Mouse (Mus musculus): ENCODE measurements at regions not wholly inside any gene's neighbourhood (a gene's known extent, or its start where the extent isn't known, plus 50 kb on each side); places are given as distances from the start of the nearest gene placed in this dataset.

DNA sequence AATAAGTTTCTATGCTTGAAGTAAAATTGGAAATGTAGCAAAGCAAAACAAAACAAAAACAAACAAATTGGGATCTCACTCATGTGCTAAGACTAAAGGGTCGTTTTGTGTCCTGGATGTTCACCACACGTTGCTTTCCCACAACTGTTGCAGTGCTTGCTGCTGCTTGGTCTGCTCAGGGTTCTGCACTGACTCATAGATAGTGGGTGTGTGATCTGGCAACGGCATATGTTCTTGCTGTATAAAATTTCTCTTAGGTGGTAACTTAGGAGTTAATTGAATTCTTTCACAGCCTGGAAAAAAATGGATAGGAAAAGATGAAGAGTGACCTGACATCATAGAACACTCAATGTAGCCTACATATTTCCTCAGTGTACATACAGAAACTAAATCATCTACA lies 505.9 kb upstream of the Zeb2 start:
- DNase-seq (ENCODE audit: low read depth, low spot score): no peak
- Histone ChIP-seq H3K27me3 (ENCODE audit: control insufficient read depth, insufficient read depth, low read length, poor library complexity, severe bottlenecking) (no peaks in the 10 kb centered on the region), H3K36me3 (ENCODE audit: control insufficient read depth, insufficient read depth, low read length, poor library complexity, severe bottlenecking) (no peaks in the 10 kb centered on the region)

DNA sequence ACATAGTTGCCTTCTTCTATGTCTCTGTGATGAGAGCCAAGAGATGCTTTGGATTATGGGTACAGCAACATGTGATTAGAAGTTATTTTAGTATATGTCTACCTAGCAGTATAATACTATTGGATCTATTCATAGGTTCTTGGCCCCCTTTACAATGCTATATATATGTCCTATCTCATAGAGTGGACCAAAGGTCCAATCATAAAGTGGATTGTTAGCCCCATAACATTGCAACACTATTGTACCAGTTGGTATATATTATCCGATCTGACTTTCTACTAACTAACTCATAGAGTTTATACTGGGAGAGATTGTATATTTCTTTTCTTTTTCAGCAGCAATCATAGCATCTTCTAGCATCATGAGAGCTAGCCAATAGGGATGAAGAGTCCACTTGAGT lies 491.7 kb upstream of the Zeb2 start:
- no peak for DNase-seq (ENCODE audit: low read depth, low spot score)
- Histone ChIP-seq H3K36me3 (ENCODE audit: control insufficient read depth, insufficient read depth, low read length, poor library complexity, severe bottlenecking) (no peaks in the 10 kb centered on the region), H3K27me3 (ENCODE audit: control insufficient read depth, insufficient read depth, low read length, poor library complexity, severe bottlenecking) (no peaks in the 10 kb centered on the region)

DNA sequence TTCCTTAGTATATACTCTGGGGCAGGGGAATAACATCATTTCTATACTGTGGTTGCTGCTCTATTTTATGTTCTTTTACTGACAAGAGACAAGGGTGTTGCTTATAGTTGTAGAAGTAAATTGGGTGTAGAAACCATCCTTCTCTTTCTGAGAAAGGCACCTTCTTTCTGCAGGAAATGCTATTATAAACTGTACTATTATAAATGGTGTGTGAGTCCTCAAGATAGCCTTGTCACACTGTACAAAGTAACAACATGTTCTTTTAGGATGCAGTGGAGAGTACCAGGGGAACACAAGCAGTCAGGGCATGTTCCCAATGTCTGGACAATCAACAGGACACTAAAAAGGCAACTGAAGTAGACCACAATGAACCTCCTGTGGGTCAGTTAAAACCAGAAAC lies 490.2 kb upstream of the Zeb2 start:
- no peak for DNase-seq (ENCODE audit: low read depth, low spot score)
- Histone ChIP-seq H3K27me3 (ENCODE audit: control insufficient read depth, insufficient read depth, low read length, poor library complexity, severe bottlenecking) (no peaks in the 10 kb centered on the region), H3K36me3 (ENCODE audit: control insufficient read depth, insufficient read depth, low read length, poor library complexity, severe bottlenecking) (no peaks in the 10 kb centered on the region)

DNA sequence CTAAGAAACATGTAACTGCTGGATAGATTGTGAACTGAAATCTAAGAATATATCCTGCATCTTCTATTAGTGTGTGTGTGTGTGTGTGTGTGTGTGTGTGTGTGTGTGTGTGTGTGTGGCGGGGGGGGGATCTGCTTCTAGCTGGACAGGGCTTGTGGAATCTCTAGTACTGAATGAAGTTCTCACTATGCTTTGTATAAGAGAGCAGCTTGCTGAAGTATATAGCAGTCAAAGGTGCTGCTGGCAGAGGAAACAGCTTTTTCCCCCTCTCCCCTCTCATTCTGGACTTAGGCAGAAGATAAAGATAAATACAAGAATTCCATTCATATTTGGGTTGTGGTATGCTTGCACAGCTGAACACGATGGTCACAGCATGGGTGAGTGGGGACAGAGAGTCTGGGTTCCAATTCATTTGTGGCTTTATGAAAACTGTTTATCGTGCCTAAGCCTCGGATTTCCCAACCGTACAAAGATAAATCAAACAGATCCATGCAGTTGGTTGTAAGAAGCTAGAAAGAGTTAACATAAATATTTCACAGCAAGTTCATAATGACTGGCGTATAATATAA lies 484.2 kb upstream of the Zeb2 start:
- Histone ChIP-seq H3K27me3 (ENCODE audit: control insufficient read depth, insufficient read depth, low read length, poor library complexity, severe bottlenecking) (no peaks in the 10 kb centered on the region), H3K36me3 (ENCODE audit: control insufficient read depth, insufficient read depth, low read length, poor library complexity, severe bottlenecking) (no peaks in the 10 kb centered on the region)
- DNase-seq (ENCODE audit: low read depth, low spot score): no peak

DNA sequence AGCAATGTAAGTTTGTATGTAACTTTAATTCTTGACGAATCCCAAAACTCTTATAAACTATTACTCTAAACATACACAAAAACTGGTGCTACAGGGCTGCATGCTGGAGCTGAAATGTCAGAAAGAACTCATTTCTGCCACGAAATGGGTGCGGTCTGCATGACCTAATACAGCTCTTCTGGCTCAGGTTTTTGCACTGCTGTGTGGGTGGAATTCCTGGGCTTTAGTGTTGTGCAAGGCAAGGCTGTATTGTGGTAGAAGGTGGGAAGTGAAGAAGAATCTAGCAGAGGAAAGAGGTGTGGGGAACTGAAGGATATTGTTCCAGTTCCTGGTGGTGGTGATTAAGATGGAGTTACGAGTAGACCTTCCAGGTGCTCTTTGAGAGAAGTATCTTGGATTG lies 476.6 kb upstream of the Zeb2 start:
- DNase-seq (ENCODE audit: low read depth, low spot score): no peak
- H3K36me3 ChIP-seq (ENCODE audit: control insufficient read depth, insufficient read depth, low read length, poor library complexity, severe bottlenecking): no peaks in the 10 kb centered on the region

DNA sequence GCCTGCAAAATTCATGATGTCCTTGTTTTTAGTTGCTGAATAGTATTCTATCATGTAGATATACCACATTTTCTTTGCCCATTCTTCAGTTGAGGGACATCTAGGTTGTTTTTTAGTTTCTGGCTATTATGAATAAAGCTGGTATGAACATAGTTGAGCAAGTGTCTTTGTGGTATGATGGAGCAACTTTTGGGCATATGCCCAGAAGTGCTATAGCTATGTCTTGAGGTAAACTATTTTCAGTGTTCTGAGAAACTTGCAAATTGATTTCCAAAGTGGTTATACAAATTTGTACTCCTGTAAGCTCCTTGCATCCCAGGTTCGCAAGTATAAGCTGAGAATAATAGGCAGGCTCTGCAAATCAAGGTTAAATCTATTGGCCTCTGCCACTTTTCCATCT lies 473.8 kb upstream of the Zeb2 start:
- Histone ChIP-seq H3K36me3 (ENCODE audit: control insufficient read depth, insufficient read depth, low read length, poor library complexity, severe bottlenecking) (no peaks in the 10 kb centered on the region), H3K27me3 (ENCODE audit: control insufficient read depth, insufficient read depth, low read length, poor library complexity, severe bottlenecking) (no peaks in the 10 kb centered on the region)
- no peak for DNase-seq (ENCODE audit: low read depth, low spot score)

More for the DNA sequence above, 476.6 kb upstream of the Zeb2 start:
- no peaks in the 10 kb centered on the region for H3K27me3 ChIP-seq (ENCODE audit: control insufficient read depth, insufficient read depth, low read length, poor library complexity, severe bottlenecking)

DNA sequence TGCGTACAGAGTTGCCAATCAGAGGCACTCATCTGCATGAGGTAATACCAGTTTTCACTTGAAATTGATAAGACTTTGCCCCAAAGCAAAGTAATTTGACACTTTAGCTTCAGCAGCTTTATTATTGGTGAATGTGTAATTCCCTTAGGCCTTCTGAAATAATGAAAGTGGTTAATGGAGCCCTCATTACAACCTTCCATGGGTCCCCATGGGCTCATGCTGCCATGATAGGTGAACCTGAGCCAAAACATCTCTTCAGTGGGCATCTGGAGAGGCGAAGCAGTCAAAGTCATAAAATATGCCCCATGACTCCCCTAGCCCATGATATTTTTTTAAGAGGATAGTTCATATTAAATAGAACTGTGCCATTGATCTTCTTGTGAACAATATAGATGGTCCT lies 471.1 kb upstream of the Zeb2 start:
- H3K36me3 ChIP-seq (ENCODE audit: control insufficient read depth, insufficient read depth, low read length, poor library complexity, severe bottlenecking): no peaks in the 10 kb centered on the region
- H3K27me3 ChIP-seq (ENCODE audit: control insufficient read depth, insufficient read depth, low read length, poor library complexity, severe bottlenecking): no peaks in the 10 kb centered on the region
- no peak for DNase-seq (ENCODE audit: low read depth, low spot score)

DNA sequence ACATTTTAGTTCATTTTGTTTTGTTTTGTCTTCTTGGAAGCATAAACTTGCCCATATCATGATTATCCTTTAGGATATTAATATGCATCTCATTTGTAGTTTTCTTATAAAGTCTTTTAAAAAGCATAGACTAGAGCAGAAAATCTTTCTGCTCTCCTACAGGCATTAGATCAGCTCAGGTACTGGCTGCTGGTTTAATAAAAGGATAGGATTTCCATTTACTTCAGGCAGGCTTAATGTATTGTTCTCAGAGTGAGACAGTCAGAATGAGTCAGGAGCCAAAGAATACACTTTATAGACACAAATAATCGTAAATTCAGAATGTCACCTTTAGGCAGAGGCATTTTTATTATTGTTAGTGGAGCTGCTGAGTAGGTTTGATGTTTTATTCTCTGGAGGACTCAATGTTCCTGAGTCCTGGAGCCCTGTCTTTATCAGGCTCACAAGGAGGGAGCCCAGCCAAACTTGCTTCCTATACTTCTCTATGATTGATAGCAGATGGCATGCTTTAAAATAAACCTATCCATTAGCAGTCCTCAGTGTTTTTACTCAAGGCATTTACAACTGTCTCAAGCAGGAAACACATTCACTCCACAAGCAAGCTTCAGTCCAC lies 469.5 kb upstream of the Zeb2 start:
- H3K36me3 ChIP-seq (ENCODE audit: control insufficient read depth, insufficient read depth, low read length, poor library complexity, severe bottlenecking): no peaks in the 10 kb centered on the region
- no peaks in the 10 kb centered on the region for H3K27me3 ChIP-seq (ENCODE audit: control insufficient read depth, insufficient read depth, low read length, poor library complexity, severe bottlenecking)
- no peak for DNase-seq (ENCODE audit: low read depth, low spot score)

DNA sequence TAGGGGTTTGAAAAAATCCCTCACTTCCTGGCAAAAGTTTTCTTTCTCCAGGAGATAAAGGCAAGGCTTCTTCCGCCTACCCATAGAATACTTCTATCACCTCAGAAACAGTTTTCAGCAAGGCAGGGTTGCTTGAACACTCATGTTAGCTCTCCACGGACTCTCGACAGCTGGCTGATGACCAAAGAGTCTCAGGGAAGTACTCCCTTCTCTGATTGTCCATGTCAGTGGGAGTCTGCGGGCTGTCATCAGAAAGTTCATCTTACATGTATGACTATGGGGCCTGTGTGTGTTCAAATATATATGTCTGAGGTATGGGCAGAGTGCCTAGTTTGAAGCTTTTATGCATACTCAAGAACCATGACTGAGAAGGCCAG lies 464.3 kb upstream of the Zeb2 start:
- H3K27me3 ChIP-seq (ENCODE audit: control insufficient read depth, insufficient read depth, low read length, poor library complexity, severe bottlenecking): no peaks in the 10 kb centered on the region
- no peak for DNase-seq (ENCODE audit: low read depth, low spot score)
- H3K36me3 ChIP-seq (ENCODE audit: control insufficient read depth, insufficient read depth, low read length, poor library complexity, severe bottlenecking): no peaks in the 10 kb centered on the region

DNA sequence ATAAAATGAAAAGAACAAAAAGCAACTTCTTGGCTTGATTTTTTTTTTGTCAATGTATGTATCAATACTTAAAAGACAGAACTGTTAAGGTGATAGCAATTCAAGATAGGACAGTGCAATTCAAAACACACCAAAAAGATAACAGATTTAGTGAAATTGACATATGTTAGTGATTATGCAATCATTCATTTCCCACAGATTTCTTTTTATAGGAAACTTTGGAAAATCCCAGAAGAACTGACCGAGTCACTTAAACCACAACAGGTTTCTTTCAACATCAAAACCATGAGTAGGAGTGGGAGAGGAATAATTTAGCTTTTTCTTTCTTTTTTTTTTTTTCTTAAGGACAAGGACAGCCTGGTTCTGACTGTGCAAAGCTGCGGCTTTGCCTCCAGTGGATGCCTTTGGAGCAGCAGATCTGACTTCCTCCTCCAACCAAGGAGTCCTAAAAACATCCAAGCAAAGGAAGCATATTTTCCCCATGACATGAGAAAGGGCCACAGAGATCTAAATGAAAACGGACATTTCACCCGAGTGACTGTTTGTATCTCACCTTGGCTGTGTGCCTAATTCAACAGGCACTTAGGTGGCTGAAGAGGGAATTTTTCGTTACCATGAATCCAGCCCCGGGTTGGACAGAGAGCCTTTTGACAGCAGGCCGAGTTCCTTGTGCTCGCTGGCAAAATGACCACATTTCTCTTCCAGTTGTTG lies 463.8 kb upstream of the Zeb2 start:
- no peaks in the 10 kb centered on the region for H3K36me3 ChIP-seq (ENCODE audit: control insufficient read depth, insufficient read depth, low read length, poor library complexity, severe bottlenecking)
- H3K27me3 ChIP-seq (ENCODE audit: control insufficient read depth, insufficient read depth, low read length, poor library complexity, severe bottlenecking): no peaks in the 10 kb centered on the region
- no peak for DNase-seq (ENCODE audit: low read depth, low spot score)

DNA sequence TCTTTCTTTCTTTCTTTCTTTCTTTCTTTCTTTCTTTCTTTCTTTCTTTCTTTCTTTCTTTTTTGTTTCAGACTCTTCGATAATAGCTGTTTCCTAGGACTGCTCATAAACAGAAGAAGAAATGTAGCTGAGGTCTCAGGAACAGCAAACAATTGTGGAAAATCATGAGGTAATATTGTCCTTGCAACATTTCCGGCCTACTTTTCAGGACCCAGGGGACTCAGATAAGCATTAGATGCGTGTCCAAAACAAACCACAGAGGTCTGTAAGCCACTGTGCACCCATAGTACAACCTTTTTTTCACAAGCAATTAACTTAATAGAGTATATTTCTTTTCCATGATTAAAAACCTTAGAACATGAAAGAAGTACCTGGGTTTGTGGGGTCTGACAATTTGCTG lies 455.7 kb upstream of the Zeb2 start:
- no peaks in the 10 kb centered on the region for H3K36me3 ChIP-seq (ENCODE audit: control insufficient read depth, insufficient read depth, low read length, poor library complexity, severe bottlenecking)

DNA sequence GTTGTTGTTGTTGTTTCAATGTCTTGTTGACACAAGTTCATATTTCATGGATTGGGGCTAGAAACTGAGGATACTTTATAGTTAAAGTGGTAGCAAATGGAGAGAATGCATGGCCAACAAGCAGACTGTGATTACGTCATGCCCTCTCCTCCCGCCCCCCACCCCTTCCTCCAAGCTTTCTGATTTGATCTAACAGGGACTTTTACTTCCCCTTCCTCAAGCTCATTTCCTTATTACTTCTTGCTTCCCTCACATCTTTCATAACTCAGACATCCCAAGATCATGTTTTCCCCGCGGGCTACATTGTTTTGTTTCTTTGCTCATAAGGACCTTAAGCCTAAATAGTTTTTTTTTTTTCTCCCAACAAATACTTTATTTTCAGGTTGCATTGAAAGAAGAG lies 437.5 kb upstream of the Zeb2 start:
- DNase-seq (ENCODE audit: low read depth, low spot score): no peak
- Histone ChIP-seq H3K27me3 (ENCODE audit: control insufficient read depth, insufficient read depth, low read length, poor library complexity, severe bottlenecking) (no peaks in the 10 kb centered on the region), H3K36me3 (ENCODE audit: control insufficient read depth, insufficient read depth, low read length, poor library complexity, severe bottlenecking) (no peaks in the 10 kb centered on the region)

More for the DNA sequence above, 455.7 kb upstream of the Zeb2 start:
- no peak for DNase-seq (ENCODE audit: low read depth, low spot score)
- H3K27me3 ChIP-seq (ENCODE audit: control insufficient read depth, insufficient read depth, low read length, poor library complexity, severe bottlenecking): no peaks in the 10 kb centered on the region

DNA sequence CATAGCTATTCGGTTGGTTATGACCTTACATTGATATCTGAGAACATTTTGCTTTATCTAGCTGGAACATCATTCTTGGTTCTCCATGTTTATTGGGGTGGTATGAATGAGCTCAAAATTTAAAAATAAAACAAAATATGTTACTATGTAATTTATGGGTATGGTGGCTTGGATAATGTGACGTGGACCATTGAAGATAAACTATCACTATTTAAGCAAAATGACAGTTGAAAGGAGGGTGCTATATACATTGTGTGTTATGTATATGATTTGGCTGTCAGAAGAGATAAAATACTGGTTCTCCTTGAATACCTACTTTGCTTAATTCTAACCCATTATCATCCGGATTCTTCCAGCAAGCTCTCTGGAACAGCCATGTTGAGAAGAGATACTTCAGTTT lies 424.2 kb upstream of the Zeb2 start:
- H3K36me3 ChIP-seq (ENCODE audit: control insufficient read depth, insufficient read depth, low read length, poor library complexity, severe bottlenecking): no peaks in the 10 kb centered on the region
- H3K27me3 ChIP-seq (ENCODE audit: control insufficient read depth, insufficient read depth, low read length, poor library complexity, severe bottlenecking): no peaks in the 10 kb centered on the region
- DNase-seq (ENCODE audit: low read depth, low spot score): no peak

DNA sequence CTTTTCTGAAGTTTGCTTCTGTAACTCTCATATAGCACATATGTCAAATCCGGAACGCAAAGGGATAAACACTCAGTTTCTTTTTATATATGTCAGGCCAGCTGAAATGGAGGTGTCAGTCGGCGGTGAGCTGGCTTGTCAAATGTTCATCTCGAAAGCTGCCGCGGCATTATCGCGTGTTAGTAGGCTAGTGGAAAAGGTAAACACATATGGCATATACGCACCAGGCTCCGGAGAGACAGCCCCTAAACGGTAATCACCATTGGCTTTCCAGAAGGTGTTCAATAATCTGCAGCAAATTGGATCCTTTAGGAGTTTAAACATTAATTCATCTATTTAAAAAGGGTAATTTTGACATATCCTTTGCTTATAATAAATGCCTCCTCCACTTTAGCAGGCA lies 421.8 kb upstream of the Zeb2 start:
- Histone ChIP-seq H3K27me3 (ENCODE audit: control insufficient read depth, insufficient read depth, low read length, poor library complexity, severe bottlenecking) (no peaks in the 10 kb centered on the region), H3K36me3 (ENCODE audit: control insufficient read depth, insufficient read depth, low read length, poor library complexity, severe bottlenecking) (no peaks in the 10 kb centered on the region)
- DNase-seq (ENCODE audit: low read depth, low spot score): no peak

DNA sequence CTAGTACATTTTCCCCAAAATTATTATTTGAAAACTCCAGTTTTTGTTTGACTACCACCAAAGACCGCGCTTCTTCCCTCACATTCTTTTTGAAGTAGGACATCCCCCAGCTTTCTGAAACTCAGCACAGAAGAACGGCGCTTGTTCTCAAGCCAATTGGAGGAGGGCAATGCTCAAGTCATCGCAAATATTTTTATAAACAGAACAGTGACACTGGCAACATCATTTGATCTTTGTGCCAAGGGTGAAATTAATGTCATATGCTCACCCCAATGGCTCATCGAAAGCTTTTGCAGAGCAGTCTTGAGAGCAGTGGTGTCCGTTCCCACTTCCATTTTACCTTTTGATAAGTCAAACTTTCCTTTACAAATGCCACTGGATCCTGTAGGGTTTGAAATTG lies 420.5 kb upstream of the Zeb2 start:
- DNase-seq (ENCODE audit: low read depth, low spot score): no peak
- no peaks in the 10 kb centered on the region for H3K36me3 ChIP-seq (ENCODE audit: control insufficient read depth, insufficient read depth, low read length, poor library complexity, severe bottlenecking)
- no peaks in the 10 kb centered on the region for H3K27me3 ChIP-seq (ENCODE audit: control insufficient read depth, insufficient read depth, low read length, poor library complexity, severe bottlenecking)

DNA sequence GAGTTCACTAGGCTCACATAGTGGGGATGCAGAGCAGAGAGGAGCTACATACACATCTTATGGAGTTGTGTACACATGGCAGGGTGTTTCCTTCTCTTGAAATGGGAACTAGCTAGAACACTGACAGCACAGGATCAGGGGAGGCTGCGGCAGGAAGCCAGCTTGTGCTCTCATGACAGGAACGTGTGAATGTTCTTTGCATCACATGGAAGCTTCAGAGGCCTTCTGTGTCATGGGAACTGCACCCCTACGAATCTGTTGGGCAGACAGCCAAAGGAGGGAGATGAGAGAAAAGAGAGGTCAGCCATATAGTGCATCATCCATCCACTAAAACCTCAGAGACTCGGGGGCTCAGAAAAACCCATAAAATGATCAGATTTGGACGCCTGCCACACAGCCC lies 417.6 kb upstream of the Zeb2 start:
- DNase-seq (ENCODE audit: low read depth, low spot score): no peak
- H3K27me3 ChIP-seq (ENCODE audit: control insufficient read depth, insufficient read depth, low read length, poor library complexity, severe bottlenecking): no peaks in the 10 kb centered on the region
- H3K36me3 ChIP-seq (ENCODE audit: control insufficient read depth, insufficient read depth, low read length, poor library complexity, severe bottlenecking): no peaks in the 10 kb centered on the region

All from splenic B cell, adult 2 months (primary cell).